Mouse (Mus musculus): Measurements from ENCODE around the gene Gzmd. TPM values are rescaled to one million over a fixed set of nuclear protein-coding genes. Genes with fewer than 3 reads are reported as not detected.
"Not testable (repeated sequence)": the region's sequence is repeated elsewhere in the genome, so short reads cannot be mapped to it uniquely, and the experiment has no call there.

The Gzmd gene
- polyA plus RNA-seq, 1 experiment from 2014 or later: not detected

DNA sequence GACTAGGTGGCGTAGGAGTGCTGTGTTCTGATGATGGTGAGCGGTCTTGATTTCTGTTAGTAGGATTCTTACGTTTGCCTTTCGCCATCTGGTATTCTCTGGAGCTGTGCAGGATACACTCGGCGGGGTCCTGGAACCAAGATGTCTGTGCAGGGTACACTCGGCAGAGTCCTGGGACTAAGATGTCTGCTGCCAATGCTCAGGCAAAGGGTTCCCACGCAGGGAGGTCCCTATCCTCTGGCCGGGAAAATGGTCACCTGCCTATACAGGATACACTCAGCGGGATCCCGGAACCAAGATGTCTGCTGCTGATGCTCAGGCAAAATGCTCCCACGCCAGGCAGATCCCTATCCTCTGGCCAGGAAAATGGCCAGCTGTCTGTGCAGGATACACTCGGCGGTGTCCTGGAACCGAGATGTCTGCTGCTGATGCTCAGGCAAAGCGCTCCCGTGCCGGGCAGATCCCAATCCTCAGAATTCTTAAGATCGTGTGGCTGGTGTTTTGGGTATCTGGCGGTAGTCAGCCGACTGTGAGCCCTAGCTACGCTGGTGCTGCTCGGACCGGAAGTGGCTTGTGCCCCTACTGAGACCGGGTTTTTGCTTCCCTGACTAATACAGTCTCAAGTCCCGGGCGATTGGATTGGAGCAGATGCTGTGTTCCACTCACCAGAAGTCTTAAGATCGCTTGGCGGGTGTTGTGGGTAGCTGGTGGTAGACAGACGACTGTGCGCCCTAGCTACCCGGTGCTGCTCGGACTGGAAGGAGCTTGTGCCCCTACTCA is 16.7 kb downstream of the Gzmd start:
- not testable (repeated sequence) for H3K9me3 ChIP-seq (replicated peaks); H3K27me3 ChIP-seq; H3K4me3 ChIP-seq; H3K4me2 ChIP-seq; H3K27ac ChIP-seq; H3K36me3 ChIP-seq (ENCODE audit: poor library complexity, severe bottlenecking); H3K9ac ChIP-seq; H3K4me1 ChIP-seq; ATAC-seq
- WGBS: 93% methylated on average over 33 of the region's 33 CpGs

DNA sequence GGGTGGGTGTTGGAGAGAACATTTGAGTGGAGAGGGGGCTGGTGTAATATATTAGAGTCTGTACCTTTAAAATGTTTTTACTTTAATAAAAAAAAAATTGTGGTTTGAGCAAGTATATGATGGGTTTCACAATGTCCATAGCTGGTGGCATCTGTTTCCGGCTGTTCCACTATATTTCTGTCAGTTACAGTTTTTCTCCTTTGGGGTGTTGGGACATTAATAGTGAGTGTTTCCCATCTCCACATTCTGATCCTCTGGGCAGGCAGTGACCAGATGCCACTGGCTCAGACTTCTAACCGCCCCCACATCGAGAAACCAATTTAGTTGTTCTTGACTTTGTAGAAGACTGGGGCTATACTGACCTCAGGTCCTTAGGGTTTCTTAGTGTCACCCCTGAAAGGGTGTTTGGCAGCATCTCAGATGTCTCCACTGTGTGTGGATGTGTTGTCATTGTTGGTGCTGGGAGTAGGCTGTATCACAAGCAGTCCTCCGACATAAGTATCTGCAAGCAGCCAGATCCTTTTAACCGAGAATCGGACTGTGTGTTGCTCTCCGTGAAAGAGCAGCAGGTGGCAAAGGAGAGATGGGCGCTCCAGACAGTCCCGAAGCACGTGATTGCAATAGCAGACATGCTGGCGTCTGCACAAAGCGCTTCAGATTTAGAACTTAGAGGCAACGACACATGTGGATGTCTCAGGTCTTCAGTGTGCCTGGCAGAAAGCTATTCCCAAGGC is 26.8 kb downstream of the Gzmd start:
- no peak overlapping the region for H3K9ac ChIP-seq
- H3K4me3 ChIP-seq: no peak overlapping the region
- no peaks in the 10 kb centered on the region for H3K27me3 ChIP-seq
- no peak for ATAC-seq
- H3K4me1 ChIP-seq: no peaks in the 10 kb centered on the region
- H3K9me3 ChIP-seq (replicated peaks): no peaks in the 10 kb centered on the region
- no peaks in the 10 kb centered on the region for H3K36me3 ChIP-seq (ENCODE audit: poor library complexity, severe bottlenecking)
- no peak overlapping the region for H3K27ac ChIP-seq
- WGBS: 86% methylated on average over 13 of the region's 13 CpGs
- H3K4me2 ChIP-seq: no peak overlapping the region

DNA sequence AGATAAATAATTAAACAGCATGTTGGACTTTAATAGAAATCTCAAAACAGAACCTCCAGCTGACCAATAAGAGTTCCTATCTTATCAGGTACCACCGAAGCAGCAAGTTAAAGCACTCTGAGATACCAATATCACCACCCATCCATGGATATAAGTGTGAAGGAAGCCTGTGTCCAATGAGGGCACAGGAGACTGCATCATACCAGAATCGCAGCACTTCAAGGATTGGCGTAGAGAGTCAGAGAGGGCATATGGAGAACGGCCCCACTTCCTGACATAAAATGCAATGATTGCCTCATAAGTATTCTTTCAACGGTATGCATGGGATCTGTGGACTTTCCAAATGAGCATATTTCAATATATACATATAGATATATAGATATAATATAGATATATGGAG is 27.4 kb downstream of the Gzmd start:
- no peak overlapping the region for H3K27ac ChIP-seq
- no peaks in the 10 kb centered on the region for H3K9me3 ChIP-seq (replicated peaks)
- no peak overlapping the region for H3K9ac ChIP-seq
- 90% methylated on average over 5 of the region's 5 CpGs for WGBS
- no peak overlapping the region for H3K4me3 ChIP-seq
- no peaks in the 10 kb centered on the region for H3K4me1 ChIP-seq
- ATAC-seq: no peak
- no peaks in the 10 kb centered on the region for H3K27me3 ChIP-seq
- no peak overlapping the region for H3K4me2 ChIP-seq
- H3K36me3 ChIP-seq (ENCODE audit: poor library complexity, severe bottlenecking): no peaks in the 10 kb centered on the region

DNA sequence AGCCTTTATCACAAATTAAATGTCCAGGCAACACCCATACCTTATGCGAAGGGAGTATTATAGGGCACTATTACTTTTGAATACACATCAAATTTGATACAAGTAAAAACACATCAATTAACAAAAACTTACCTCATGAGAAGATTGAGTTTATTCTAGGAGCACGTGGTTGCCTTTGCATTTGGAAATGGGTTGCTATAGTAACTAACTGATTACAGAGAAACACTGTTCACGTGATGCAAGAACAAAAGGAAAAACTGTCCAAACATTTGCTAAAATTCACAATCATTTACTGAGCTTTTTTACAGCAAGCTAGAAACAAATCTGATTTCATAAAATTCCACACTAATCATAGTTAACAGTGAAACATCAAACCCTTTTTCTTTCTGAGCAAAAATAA is 29.0 kb downstream of the Gzmd start:
- no peak overlapping the region for H3K4me2 ChIP-seq
- 50% methylated on average over 3 of the region's 3 CpGs for WGBS
- H3K27ac ChIP-seq: no peak overlapping the region
- H3K9ac ChIP-seq: no peak overlapping the region
- peak; percentile 51; the same call in 1 of the 2 replicates for ATAC-seq
- H3K4me1 ChIP-seq: no peaks in the 10 kb centered on the region
- H3K9me3 ChIP-seq (replicated peaks): no peaks in the 10 kb centered on the region
- no peak overlapping the region for H3K4me3 ChIP-seq
- no peaks in the 10 kb centered on the region for H3K36me3 ChIP-seq (ENCODE audit: poor library complexity, severe bottlenecking)
- H3K27me3 ChIP-seq: no peaks in the 10 kb centered on the region

DNA sequence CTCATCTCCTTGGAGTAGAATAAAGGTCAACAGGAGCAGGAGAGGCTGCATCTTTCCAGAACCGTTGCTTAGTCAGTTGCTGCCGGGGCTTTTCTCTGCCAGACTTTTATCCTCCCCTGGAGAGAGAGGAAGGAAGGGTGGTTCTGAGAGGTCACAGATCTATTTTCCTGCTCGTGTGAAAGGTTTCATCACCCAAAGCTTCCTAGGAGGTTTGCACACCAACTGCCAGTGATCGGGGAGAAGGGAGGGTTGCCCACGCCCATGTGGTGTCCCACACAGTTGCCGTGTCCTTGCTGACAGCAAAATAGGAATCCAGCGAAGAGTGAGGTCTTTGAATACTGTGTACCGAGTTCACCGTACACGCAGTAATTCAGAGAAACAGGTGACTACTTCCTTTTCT is 30.0 kb downstream of the Gzmd start, which contains the start of gene Ctsg:
Gene Ctsg, minus strand, starts transcription at position 189 of the 400 bp plus-strand sequence.
- H3K9me3 ChIP-seq (replicated peaks): no peaks in the 10 kb centered on the region
- no peak for ATAC-seq
- H3K27me3 ChIP-seq: no peaks in the 10 kb centered on the region
- H3K4me3 ChIP-seq: no peak within 1 kb of the TSS
- WGBS: 82% methylated on average over 10 of the region's 10 CpGs
- no peaks in the 10 kb centered on the region for H3K36me3 ChIP-seq (ENCODE audit: poor library complexity, severe bottlenecking)
- no peaks in the 10 kb centered on the region for H3K4me1 ChIP-seq
- H3K9ac ChIP-seq: no peak within 1 kb of the TSS
- no peak within 1 kb of the TSS for H3K4me2 ChIP-seq
- no peak within 1 kb of the TSS for H3K27ac ChIP-seq

DNA sequence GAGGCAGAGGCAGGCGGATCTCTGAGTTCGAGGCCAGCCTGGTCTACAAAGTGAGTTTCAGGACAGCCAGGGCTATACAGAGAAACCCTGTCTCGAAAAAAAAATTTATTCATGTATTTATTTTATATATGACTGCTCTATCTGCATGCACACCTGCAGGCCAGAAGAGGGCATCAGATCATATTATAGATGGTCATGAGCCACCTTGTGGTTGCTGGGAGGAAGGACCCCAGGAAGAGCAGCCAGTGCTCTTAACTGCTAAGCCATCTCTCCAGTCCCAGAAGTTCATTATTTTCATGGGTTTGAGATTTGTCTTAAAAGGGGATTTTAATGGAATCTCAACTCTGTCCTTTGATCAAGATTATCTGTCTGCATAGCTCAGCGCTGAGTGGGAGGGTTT is 33.5 kb downstream of the Gzmd start:
- no peak overlapping the region for H3K27ac ChIP-seq
- no peak overlapping the region for H3K4me3 ChIP-seq
- no peak overlapping the region for H3K4me2 ChIP-seq
- no peaks in the 10 kb centered on the region for H3K27me3 ChIP-seq
- no peaks in the 10 kb centered on the region for H3K4me1 ChIP-seq
- no peaks in the 10 kb centered on the region for H3K36me3 ChIP-seq (ENCODE audit: poor library complexity, severe bottlenecking)
- H3K9ac ChIP-seq: no peak overlapping the region
- 85% methylated on average over 4 of the region's 4 CpGs for WGBS
- ATAC-seq: no peak
- H3K9me3 ChIP-seq (replicated peaks): no peaks in the 10 kb centered on the region

DNA sequence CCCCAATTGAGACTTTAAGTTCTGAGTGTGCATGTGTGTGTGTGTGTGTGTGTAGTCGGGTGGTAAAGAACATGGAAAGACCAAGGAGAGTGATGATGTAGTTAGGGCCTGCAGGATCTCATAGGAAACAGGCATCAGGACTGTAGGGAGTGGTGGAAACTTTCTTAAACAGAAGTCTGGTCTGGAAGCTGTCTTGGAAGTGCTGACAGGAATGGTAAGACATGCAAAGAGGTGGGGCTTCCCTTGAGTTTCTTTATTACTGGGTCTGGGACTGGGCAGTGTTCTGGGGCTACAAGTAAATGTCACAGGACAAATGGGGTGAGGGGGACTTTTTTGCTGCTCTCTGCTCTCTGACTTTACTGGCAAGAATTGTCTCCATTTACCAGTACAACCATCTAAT is 34.8 kb downstream of the Gzmd start:
- Histone ChIP-seq H3K9ac (no peak overlapping the region), H3K27me3 (no peaks in the 10 kb centered on the region), H3K9me3 (replicated peaks) (no peaks in the 10 kb centered on the region), H3K4me2 (no peak overlapping the region), H3K36me3 (ENCODE audit: poor library complexity, severe bottlenecking) (no peaks in the 10 kb centered on the region), H3K4me1 (no peaks in the 10 kb centered on the region), H3K4me3 (no peak overlapping the region), H3K27ac (no peak overlapping the region)
- no peak for ATAC-seq
- 90% methylated on average over 1 of the region's 1 CpGs for WGBS

DNA sequence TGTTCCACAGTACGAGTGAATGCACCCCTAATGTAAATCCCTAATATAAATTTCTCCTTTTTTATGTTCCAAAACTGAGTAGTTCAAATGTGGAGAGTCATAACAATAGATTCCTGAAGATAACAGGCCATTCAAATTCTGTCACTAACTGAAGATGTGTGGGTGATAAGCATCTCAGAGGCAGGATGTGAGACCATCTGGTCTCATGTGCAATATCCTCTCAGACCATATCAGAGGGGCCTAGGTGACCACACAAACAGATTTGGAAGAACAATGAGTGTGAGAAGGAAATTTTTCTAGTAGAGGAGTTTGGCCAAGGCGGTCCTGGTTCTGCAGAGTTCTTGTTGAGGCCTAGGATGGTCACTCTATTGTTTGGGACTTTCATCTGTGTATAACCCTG is 39.1 kb downstream of the Gzmd start:
- no peak for ATAC-seq
- Histone ChIP-seq H3K4me2 (no peak overlapping the region), H3K9ac (no peak overlapping the region), H3K4me3 (no peak overlapping the region), H3K27me3 (no peaks in the 10 kb centered on the region), H3K27ac (no peak overlapping the region), H3K36me3 (ENCODE audit: poor library complexity, severe bottlenecking) (no peaks in the 10 kb centered on the region), H3K4me1 (no peaks in the 10 kb centered on the region), H3K9me3 (replicated peaks) (no peaks in the 10 kb centered on the region)
- 72% methylated on average over 2 of the region's 2 CpGs for WGBS

DNA sequence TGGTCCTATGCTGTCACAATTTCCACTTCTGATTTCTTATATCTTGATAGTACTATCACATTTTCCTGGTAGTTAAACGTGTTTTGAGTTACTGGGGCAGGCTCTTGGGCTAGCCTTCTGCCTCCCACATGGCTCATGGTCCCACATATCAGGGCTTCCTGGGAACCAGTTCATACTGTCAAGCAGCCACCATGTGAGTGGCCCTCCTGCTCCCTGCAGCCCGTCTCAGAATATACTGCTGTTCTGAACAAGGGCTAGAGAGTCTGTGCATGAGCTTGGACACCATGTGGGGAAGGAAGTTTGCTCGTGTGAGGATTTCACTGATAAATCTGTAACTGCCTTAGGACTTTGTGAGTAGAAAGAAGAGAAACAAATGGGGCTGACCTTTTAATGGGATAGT is 45.7 kb downstream of the Gzmd start:
- ATAC-seq: no peak
- H3K9ac ChIP-seq: no peak overlapping the region
- H3K27me3 ChIP-seq: no peaks in the 10 kb centered on the region
- H3K4me3 ChIP-seq: no peak overlapping the region
- H3K9me3 ChIP-seq (replicated peaks): no peaks in the 10 kb centered on the region
- no peak overlapping the region for H3K4me2 ChIP-seq
- WGBS: 77% methylated on average over 3 of the region's 3 CpGs
- H3K4me1 ChIP-seq: no peaks in the 10 kb centered on the region
- H3K27ac ChIP-seq: no peak overlapping the region
- H3K36me3 ChIP-seq (ENCODE audit: poor library complexity, severe bottlenecking): no peaks in the 10 kb centered on the region

DNA sequence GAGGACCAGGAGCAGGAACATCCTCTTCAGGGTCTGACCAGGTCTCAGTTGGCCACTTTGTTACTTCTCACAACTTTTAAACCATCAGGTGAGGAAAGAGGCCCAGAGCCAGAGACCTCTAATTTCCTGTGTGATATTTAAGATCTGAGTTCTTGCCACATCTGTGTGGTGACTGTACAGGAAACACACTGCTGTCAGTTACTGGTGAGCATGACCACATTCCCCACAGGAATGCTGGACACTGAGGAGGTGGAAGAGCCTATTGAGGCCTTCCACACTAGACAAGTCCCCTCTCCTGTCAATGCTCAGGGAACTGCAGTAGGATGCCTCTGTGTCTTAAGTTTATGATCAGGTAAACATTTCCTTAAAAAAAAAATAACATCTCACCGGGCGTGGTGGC is 47.2 kb downstream of the Gzmd start, which contains the start of gene Mcpt8:
Gene Mcpt8, minus strand, starts transcription at position 107 of the 400 bp plus-strand sequence.
- H3K9ac ChIP-seq: no peak within 1 kb of the TSS
- H3K4me1 ChIP-seq: no peaks in the 10 kb centered on the region
- H3K27me3 ChIP-seq: no peaks in the 10 kb centered on the region
- H3K9me3 ChIP-seq (replicated peaks): no peaks in the 10 kb centered on the region
- H3K27ac ChIP-seq: no peak within 1 kb of the TSS
- 92% methylated on average over 2 of the region's 2 CpGs for WGBS
- H3K36me3 ChIP-seq (ENCODE audit: poor library complexity, severe bottlenecking): no peaks in the 10 kb centered on the region
- no peak for ATAC-seq
- H3K4me2 ChIP-seq: no peak within 1 kb of the TSS
- no peak within 1 kb of the TSS for H3K4me3 ChIP-seq

DNA sequence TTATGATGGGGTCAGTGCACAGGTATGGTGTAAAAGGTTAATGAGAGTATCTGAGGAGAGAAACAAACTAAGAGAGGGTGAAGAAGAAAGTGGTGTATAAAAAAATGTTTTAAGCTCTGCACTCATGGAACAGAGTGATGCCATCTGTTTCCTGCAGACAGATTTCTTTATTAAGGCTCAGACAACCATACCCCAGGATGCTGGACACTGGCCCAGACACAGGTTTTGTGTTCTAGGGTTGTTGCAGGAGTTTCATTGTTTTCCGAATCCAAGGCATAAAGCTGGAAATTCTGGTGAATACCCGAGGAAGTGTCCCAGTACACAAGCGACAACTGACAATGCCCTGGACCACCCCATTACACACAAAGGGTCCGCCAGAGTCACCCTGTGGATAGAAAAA is 50.4 kb downstream of the Gzmd start:
- Histone ChIP-seq H3K4me2 (no peak overlapping the region), H3K4me1 (no peaks in the 10 kb centered on the region), H3K9ac (no peak overlapping the region), H3K27me3 (no peaks in the 10 kb centered on the region), H3K27ac (no peak overlapping the region), H3K4me3 (no peak overlapping the region), H3K36me3 (ENCODE audit: poor library complexity, severe bottlenecking) (no peaks in the 10 kb centered on the region), H3K9me3 (replicated peaks) (no peaks in the 10 kb centered on the region)
- WGBS: 71% methylated on average over 4 of the region's 4 CpGs
- no peak for ATAC-seq
